Mouse (Mus musculus) hindbrain, embryonic 13.5 days (tissue): ENCODE data around the gene Phf21a. TPM values are rescaled to one million over a fixed set of nuclear protein-coding genes. Genes with fewer than 3 reads are reported as not detected.
A peak's percentile ranks its signal among the peaks of the same experiment; 100 is the strongest.
"Not testable (repeated sequence)": the region's sequence is repeated elsewhere in the genome, so short reads cannot be mapped to it uniquely, and the experiment has no call there.

Experiments
- ATAC-seq: fragments of 200-750 bp; cut with Nextera tagmentation; 2 replicates; pipeline ENCODE4 v1.8.0; 2017; ENCODE audit warnings: moderate TSS enrichment; ENCODE audit not compliant: low FRiP score
- H3K27ac ChIP-seq: fragments of 300-500 bp; sonication (generic); 2 replicates; pipeline ENCODE4 v1.5.1; 2015; ENCODE audit warnings: inconsistent platforms, mild to moderate bottlenecking, moderate library complexity
- H3K27me3 ChIP-seq: fragments of 300-500 bp; sonication (generic); 2 replicates; pipeline ENCODE4 v1.6.1; 2015; ENCODE audit warnings: mild to moderate bottlenecking, inconsistent platforms
- H3K36me3 ChIP-seq: fragments of 300-500 bp; sonication (generic); 2 replicates; pipeline ENCODE4 v1.6.1; 2015; ENCODE audit warnings: mild to moderate bottlenecking, inconsistent platforms
- H3K4me1 ChIP-seq: fragments of 300-500 bp; sonication (generic); replicated peaks from 2 replicates; pipeline ENCODE4 v1.6.1; 2015; ENCODE audit warnings: inconsistent platforms
- H3K4me2 ChIP-seq: fragments of 300-500 bp; sonication (generic); 2 replicates; pipeline ENCODE4 v1.6.1; 2015; ENCODE audit warnings: inconsistent platforms, mild to moderate bottlenecking, moderate library complexity
- H3K4me3 ChIP-seq: fragments of 300-500 bp; sonication (generic); 2 replicates; pipeline ENCODE4 v1.5.1; 2015; ENCODE audit warnings: mild to moderate bottlenecking, inconsistent platforms
- H3K9ac ChIP-seq: fragments of 300-500 bp; sonication (generic); 2 replicates; pipeline ENCODE4 v1.6.1; 2015; ENCODE audit warnings: mild to moderate bottlenecking, inconsistent platforms
- H3K9me3 ChIP-seq: fragments of 300-500 bp; sonication (generic); 2 replicates; pipeline ENCODE4 v1.6.1; 2016; ENCODE audit warnings: inconsistent platforms
- WGBS: fragments of 180-500 bp; shearing (Covaris S2); methylation state at CpG from one replicate; pipeline ENCODE4 v1.1.7; 2015; 5-methylcytosine and 5-hydroxymethylcytosine counted together
- polyA plus RNA-seq: library from polyadenylated mRNA; unstranded; fragments of >200 nt; fragmentation: Nextera tagmentation; extraction: Ambion mirVana; gene quantifications from 2 replicates; pipeline ENCODE4 v1.2.1, GENCODE M21; 2015

Phf21a gene
- polyA plus RNA-seq, 1 experiment from 2014 or later = 38.4 TPM

DNA sequence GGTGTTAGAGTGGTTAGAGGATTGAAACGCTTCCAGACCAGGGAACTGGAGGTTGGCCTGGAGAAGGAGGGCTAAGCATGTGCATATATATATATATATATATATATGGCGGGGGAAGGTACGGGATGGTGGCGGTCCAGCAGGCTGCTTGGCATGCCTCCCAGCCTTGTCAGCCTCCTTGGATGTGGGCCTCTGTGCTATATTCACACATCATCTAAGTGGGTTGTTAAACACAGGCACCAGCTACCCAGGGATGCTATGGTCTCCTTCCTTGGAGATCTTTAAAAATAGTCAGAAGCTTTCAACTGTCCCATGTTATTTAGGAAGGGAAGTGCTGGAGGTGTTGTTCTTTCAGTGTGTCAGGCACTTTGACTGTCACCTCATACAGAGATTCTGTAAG is 3.1 kb upstream of the Phf21a start:
- H3K27ac ChIP-seq = no peak overlapping the region
- H3K4me3 ChIP-seq = no peak overlapping the region
- no peak overlapping the region for H3K9ac ChIP-seq
- no peaks in the 10 kb centered on the region for H3K9me3 ChIP-seq
- ATAC-seq = no peak
- H3K36me3 ChIP-seq = no peaks in the 10 kb centered on the region
- H3K4me1 ChIP-seq = no peaks in the 10 kb centered on the region
- H3K27me3 ChIP-seq = no peaks in the 10 kb centered on the region
- no peak overlapping the region for H3K4me2 ChIP-seq
- 90% methylated on average over 4 of the region's 4 CpGs for WGBS

DNA sequence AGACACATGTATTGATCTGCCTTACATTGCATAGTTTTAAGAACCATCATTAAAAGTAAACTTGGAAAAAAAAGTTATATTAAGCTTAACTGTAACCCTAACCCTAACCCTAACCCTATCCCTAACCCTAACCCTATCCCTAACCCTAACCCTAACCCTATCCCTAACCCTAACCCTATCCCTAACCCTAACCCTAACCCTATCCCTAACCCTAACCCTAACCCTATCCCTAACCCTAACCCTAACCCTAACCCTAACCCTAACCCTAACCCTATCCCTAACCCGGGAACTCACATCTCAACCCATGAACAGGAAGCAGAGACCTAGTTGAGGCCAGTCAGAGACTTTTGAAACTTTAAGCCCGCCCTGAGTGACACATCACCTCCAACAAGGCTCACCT is 586 bp downstream of the Phf21a start:
- not testable (repeated sequence) for H3K4me3 ChIP-seq, H3K9ac ChIP-seq, H3K9me3 ChIP-seq, H3K36me3 ChIP-seq, H3K27ac ChIP-seq, ATAC-seq, H3K4me2 ChIP-seq, H3K27me3 ChIP-seq, H3K4me1 ChIP-seq
- 90% methylated on average over 2 of the region's 2 CpGs for WGBS

DNA sequence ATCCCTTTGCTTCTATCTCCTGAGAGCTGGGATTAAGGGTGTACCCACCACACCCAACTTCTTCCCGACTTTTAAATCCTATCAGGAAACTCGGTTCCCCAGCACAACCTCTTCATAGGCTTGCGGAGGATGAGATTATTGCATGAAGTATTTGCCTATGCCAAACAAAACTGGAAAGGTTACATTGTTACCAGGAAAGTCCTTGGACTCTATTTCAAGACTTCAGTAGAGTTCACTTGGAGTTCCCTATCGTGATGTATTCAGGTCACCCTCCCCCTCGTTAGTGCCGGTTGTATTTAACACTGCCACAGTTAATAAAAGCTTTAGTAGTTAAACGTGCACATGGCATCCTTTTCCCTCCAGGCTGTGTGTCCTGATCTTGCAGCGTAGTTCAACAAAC is 1.2 kb downstream of the Phf21a start:
- Histone ChIP-seq H3K36me3 (no peaks in the 10 kb centered on the region), H3K9me3 (no peaks in the 10 kb centered on the region), H3K27ac (no peak overlapping the region), H3K27me3 (no peaks in the 10 kb centered on the region), H3K4me1 (no peaks in the 10 kb centered on the region), H3K9ac (no peak overlapping the region), H3K4me3 (no peak overlapping the region), H3K4me2 (no peak overlapping the region)
- ATAC-seq = no peak
- 70% methylated on average over 8 of the region's 8 CpGs for WGBS

DNA sequence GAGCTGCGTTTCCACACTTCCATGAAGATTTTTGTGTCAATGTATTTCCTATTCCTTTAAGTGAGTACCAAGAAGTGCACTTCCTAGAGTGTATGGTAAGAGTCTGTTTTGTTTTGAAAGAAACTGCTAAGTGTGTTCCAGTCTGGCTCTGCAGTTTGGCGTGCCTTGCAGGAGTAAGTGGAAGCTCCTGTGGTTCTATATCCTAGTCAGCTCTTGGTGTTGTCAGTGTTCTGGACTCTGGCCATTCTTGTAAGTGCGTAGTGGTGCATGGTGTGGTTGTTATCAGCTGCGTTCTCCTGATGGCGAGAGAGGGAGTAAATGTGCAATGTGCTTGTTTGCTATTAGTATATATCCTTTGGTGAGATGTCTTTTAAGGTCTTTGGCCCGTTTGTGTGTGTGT is 7.9 kb downstream of the Phf21a start:
- no peak for ATAC-seq
- WGBS = 89% methylated on average over 6 of the region's 6 CpGs
- Histone ChIP-seq H3K36me3 (no peaks in the 10 kb centered on the region), H3K27me3 (no peaks in the 10 kb centered on the region), H3K9me3 (0 out of 2 replicates have a peak, but pooled peaks cover 4% of the 10 kb centered on the region), H3K9ac (no peak overlapping the region), H3K4me1 (no peaks in the 10 kb centered on the region), H3K4me3 (no peak overlapping the region), H3K27ac (no peak overlapping the region), H3K4me2 (no peak overlapping the region)

DNA sequence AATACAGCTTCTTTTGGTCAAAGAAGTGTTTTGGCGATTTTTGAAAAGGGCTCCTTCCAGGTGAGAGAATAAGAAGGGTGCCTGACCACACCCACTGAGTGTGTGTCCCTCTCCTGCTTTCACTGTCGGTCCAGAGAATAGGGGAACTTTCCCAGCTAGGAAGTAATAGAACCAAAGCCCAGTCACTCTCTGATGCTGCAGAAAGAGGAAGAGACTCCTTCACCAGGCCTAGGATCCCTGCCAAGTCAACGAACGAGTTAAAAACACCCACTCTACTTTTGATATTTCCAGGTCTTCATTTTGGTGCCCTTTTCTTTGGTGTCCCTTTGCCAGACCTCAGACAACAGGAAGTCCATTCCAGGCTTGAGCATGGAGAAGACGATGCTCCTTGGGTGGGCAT is 31.6 kb downstream of the Phf21a start:
- Histone ChIP-seq H3K4me1 (no peaks in the 10 kb centered on the region), H3K4me2 (no peak overlapping the region), H3K36me3 (no peaks in the 10 kb centered on the region), H3K27ac (no peak overlapping the region), H3K9me3 (no peaks in the 10 kb centered on the region), H3K27me3 (no peaks in the 10 kb centered on the region), H3K4me3 (no peak overlapping the region), H3K9ac (no peak overlapping the region)
- 87% methylated on average over 5 of the region's 5 CpGs for WGBS
- ATAC-seq = no peak

DNA sequence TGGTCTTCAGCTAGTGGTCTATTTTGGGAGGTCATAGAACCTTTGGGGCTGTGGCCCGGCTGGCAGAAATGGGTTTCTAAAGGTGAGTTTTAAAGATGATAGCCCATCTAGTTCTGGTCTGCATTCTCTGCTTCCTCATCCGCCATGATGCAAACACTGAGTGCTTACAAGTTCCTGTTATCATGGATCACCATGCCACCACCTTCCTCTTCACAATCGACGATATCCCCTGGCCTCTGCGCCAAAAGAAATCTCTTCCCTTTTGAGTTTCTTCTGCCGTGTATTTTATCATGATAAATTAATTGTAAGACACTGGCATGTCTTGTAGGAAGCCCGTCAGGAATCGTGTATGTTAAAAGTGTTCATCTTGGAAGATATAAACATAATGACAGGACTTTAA is 32.4 kb downstream of the Phf21a start:
- H3K36me3 ChIP-seq = no peaks in the 10 kb centered on the region
- WGBS = 93% methylated on average over 8 of the region's 8 CpGs
- no peak overlapping the region for H3K4me2 ChIP-seq
- no peak for ATAC-seq
- no peak overlapping the region for H3K27ac ChIP-seq
- H3K4me1 ChIP-seq = no peaks in the 10 kb centered on the region
- no peak overlapping the region for H3K4me3 ChIP-seq
- H3K27me3 ChIP-seq = no peaks in the 10 kb centered on the region
- no peaks in the 10 kb centered on the region for H3K9me3 ChIP-seq
- no peak overlapping the region for H3K9ac ChIP-seq

DNA sequence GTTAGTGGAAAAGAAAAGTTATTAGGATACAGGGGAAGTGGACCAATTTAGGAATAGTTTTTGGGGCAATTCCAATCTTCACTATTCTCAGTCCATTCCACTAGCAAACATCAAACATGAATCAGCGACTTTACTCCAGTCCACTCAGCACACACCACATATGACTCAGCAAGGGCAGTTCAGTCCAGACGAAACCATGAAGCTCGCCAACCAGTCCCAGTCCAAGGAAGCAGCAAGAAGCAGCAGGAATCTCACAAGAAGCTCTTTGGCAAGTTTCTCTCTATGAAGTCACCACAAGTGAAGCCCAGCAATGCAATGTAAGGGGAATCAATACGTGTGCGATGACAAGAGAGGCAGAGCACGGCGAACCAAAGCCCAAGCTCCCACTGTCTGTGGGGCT is 37.2 kb downstream of the Phf21a start:
- Histone ChIP-seq H3K4me3 (no peak overlapping the region), H3K9ac (no peak overlapping the region), H3K4me2 (no peak overlapping the region), H3K4me1 (no peaks in the 10 kb centered on the region), H3K27ac (no peak overlapping the region), H3K27me3 (no peaks in the 10 kb centered on the region), H3K9me3 (no peaks in the 10 kb centered on the region), H3K36me3 (no peaks in the 10 kb centered on the region)
- 98% methylated on average over 7 of the region's 7 CpGs for WGBS
- ATAC-seq = no peak

DNA sequence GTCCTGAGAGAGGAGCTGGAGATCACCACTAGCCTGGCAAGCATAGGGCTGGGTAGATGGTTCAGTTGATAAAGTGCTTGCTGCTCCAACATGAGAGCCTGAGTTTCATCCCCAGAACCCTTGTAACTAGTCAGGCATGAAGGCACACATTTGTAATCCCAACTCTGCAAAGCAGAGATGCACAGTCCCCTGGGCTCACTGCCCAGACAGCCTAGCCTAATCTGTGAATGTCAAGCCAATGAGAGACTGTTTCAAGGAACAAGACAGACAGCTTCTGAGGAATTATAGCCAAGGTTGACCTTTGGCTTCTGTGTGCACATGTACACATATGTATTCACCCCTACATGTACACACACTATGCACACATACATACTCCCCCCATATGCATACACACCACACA is 45.8 kb downstream of the Phf21a start:
- H3K36me3 ChIP-seq = no peaks in the 10 kb centered on the region
- no peak overlapping the region for H3K4me2 ChIP-seq
- no peak overlapping the region for H3K27ac ChIP-seq
- H3K4me3 ChIP-seq = no peak overlapping the region
- H3K4me1 ChIP-seq = peaks cover 7% of the 10 kb centered on the region
- H3K9me3 ChIP-seq = no peaks in the 10 kb centered on the region
- no peaks in the 10 kb centered on the region for H3K27me3 ChIP-seq
- H3K9ac ChIP-seq = no peak overlapping the region
- no peak for ATAC-seq

DNA sequence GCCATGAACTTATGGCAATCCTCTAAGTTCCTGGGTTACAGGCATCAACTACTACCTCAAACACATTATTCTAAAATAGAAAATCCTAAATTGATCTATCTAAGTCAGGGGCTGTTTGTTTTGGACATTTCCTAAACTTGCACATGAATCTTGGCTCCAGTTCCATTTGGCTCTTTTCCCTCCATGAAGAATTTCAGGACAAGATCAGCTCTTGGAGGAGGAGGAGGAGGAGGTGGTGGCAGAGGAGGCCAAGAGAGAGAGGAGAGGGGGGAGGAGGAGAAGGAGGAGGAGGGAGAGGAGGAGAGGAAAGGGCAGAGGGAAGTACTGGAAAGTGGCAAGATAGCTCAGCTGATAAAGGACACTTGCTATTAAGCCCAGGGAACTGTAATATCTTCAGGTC is 46.4 kb downstream of the Phf21a start:
- H3K4me2 ChIP-seq = no peak overlapping the region
- H3K27me3 ChIP-seq = no peaks in the 10 kb centered on the region
- no peaks in the 10 kb centered on the region for H3K36me3 ChIP-seq
- no peaks in the 10 kb centered on the region for H3K9me3 ChIP-seq
- no peak overlapping the region for H3K9ac ChIP-seq
- H3K27ac ChIP-seq = no peak overlapping the region
- H3K4me3 ChIP-seq = no peak overlapping the region
- H3K4me1 ChIP-seq = peaks cover 7% of the 10 kb centered on the region
- ATAC-seq = no peak

DNA sequence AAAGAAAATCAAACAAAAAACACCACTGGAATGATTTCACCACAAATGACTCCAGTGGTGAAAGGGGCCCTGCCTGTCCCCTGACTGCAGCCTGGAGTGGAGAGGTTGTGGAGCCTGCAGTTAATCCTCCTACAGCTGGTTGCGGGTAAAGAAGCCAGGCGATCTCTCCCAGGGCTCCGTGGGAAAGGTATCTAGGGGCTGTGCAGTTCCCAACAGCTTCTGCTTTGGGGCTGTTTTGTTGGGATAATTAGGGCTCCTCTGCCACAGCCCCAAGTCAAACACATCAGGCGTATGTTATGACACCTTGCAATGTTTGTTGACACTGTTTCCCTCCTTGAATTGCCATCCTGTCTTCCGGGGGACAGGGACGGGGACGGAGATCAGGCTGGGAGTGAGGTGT is 47.5 kb downstream of the Phf21a start:
- H3K27ac ChIP-seq = no peak overlapping the region
- ATAC-seq = no peak
- H3K36me3 ChIP-seq = no peaks in the 10 kb centered on the region
- 46% methylated on average over 7 of the region's 7 CpGs for WGBS
- peak overlapping the region; percentile 27 for H3K4me2 ChIP-seq
- no peaks in the 10 kb centered on the region for H3K9me3 ChIP-seq
- H3K4me3 ChIP-seq = no peak overlapping the region
- no peaks in the 10 kb centered on the region for H3K27me3 ChIP-seq
- peaks cover 7% of the 10 kb centered on the region for H3K4me1 ChIP-seq
- no peak overlapping the region for H3K9ac ChIP-seq

DNA sequence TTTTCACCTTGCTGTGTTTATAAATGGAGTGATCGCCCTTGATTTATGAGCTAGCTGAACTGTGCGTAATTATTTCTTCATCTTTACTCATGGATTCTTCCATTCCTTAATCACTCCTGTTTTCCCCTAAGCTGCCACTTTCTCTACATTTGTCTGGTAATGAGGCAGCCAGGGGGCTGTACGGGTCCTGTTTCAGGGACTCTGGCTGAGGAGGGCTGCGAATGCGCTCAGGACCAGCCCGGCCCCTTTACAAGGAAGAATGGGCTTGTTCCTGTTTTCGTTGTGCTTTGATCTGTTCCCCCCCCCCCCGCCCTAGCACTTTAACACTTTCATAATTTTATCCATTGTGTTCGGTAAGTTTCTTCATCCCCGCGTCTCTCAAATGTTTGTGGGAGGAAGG is 48.2 kb downstream of the Phf21a start:
- no peak overlapping the region for H3K4me3 ChIP-seq
- H3K4me2 ChIP-seq = peak overlapping the region; percentile 27
- no peak for ATAC-seq
- H3K9me3 ChIP-seq = no peaks in the 10 kb centered on the region
- no peak overlapping the region for H3K9ac ChIP-seq
- H3K36me3 ChIP-seq = no peaks in the 10 kb centered on the region
- H3K27ac ChIP-seq = no peak overlapping the region
- 26% methylated on average over 11 of the region's 11 CpGs for WGBS
- no peaks in the 10 kb centered on the region for H3K27me3 ChIP-seq
- H3K4me1 ChIP-seq = peaks cover 7% of the 10 kb centered on the region

DNA sequence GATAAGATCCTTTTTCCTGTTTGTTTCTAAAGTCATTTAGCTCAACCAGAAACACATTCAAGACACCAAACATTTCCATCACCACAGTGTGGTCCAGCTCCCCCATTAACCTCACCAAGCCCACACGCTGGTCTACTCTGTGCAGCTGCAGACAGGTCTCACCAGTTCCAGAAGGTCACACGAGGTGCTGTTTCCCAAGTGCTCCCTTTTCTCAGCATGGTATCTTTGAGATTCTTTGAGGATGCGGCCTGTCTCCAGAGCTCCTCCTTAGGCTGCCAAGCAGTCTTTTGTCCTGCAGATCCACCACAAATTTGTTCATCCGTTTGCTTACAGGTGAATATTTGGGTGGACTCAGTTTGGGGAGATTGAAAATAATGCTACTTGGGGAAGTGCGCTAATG is 51.0 kb downstream of the Phf21a start:
- H3K9me3 ChIP-seq = no peaks in the 10 kb centered on the region
- no peak overlapping the region for H3K4me3 ChIP-seq
- 30% methylated on average over 5 of the region's 5 CpGs for WGBS
- no peak overlapping the region for H3K9ac ChIP-seq
- ATAC-seq = no peak
- H3K27ac ChIP-seq = no peak overlapping the region
- H3K4me1 ChIP-seq = peaks cover 7% of the 10 kb centered on the region
- no peaks in the 10 kb centered on the region for H3K36me3 ChIP-seq
- no peaks in the 10 kb centered on the region for H3K27me3 ChIP-seq
- H3K4me2 ChIP-seq = no peak overlapping the region

DNA sequence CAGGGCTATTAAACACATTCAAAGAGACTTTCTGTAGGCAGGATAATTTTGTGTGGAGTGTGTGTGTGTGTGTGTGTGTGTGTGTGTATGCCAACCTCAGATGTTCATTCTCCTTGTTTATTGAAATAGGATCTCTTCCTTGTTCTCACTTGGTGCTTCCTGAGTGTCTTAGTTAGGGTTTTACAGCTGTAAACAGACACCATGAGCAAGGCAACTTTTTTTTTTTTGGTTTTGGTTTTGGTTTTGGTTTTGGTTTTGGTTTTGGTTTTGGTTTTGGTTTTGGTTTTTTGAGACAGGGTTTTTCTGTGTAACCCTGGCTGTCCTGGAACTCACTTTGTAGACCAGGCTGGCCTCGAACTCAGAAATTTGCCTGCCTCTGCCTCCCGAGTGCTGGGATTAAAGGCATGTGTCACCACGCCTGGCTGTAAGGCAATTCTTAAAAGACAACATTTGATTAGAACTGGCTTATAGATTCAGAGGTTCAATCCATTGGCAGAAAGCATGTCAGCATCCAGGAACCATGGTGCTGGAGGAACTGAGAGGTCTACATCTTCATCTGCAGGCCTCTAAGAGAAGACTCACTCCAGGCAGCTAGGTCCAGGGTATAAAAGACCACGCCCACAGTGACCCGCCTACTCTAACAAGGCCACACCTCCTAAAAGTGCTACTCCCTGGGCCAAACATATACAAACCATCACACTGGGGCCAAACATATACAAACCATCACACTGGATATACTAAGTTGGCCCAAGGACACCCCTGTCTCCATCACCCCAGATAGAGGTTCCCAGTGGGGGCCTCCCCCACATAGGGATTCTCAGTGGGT is 55.2 kb downstream of the Phf21a start:
- not testable (repeated sequence) for H3K9ac ChIP-seq, H3K4me3 ChIP-seq, H3K27me3 ChIP-seq, H3K9me3 ChIP-seq, ATAC-seq, H3K27ac ChIP-seq, H3K4me2 ChIP-seq, H3K36me3 ChIP-seq, H3K4me1 ChIP-seq
- 83% methylated on average over 5 of the region's 5 CpGs for WGBS
